Mouse (Mus musculus) forebrain, embryonic 10.5 days (tissue): ENCODE measurements at regions not wholly inside any gene's neighbourhood (a gene's known extent, or its start where the extent isn't known, plus 50 kb on each side); places are given as distances from the start of the nearest gene placed in this dataset.
"Not testable (repeated sequence)": the region's sequence is repeated elsewhere in the genome, so short reads cannot be mapped to it uniquely, and the experiment has no call there.

ENCODE experiments used
- DNase-seq: peaks from one replicate; pipeline ENCODE4 v3.0.0-alpha.2; 2017; ENCODE audit warnings: low spot score; ENCODE audit errors: extremely low spot score
- H3K27ac ChIP-seq: fragments of 300-500 bp; sonication (generic); 2 replicates; pipeline ENCODE4 v1.5.1; 2016; ENCODE audit warnings: mild to moderate bottlenecking
- H3K27me3 ChIP-seq: fragments of 300-500 bp; sonication (generic); 2 replicates; pipeline ENCODE4 v1.6.1; 2016; ENCODE audit warnings: mild to moderate bottlenecking; ENCODE audit not compliant: poor library complexity, severe bottlenecking
- H3K36me3 ChIP-seq: fragments of 300-500 bp; sonication (generic); replicated peaks from 2 replicates; pipeline ENCODE4 v1.6.1; 2016; ENCODE audit warnings: mild to moderate bottlenecking, moderate library complexity
- H3K4me1 ChIP-seq: fragments of 300-500 bp; sonication (generic); 2 replicates; pipeline ENCODE4 v1.6.1; 2016
- H3K4me3 ChIP-seq: fragments of 300-500 bp; sonication (generic); 2 replicates; pipeline ENCODE4 v1.5.1; 2016; ENCODE audit warnings: mild to moderate bottlenecking, moderate library complexity
- H3K9me3 ChIP-seq: fragments of 300-500 bp; sonication (generic); 2 replicates; pipeline ENCODE4 v1.6.1; 2016; ENCODE audit warnings: mild to moderate bottlenecking, moderate library complexity
- WGBS: fragments of 180-500 bp; shearing (Covaris S2); methylation state at CpG from one replicate; pipeline ENCODE4 v1.1.7; 2016; 5-methylcytosine and 5-hydroxymethylcytosine counted together

DNA sequence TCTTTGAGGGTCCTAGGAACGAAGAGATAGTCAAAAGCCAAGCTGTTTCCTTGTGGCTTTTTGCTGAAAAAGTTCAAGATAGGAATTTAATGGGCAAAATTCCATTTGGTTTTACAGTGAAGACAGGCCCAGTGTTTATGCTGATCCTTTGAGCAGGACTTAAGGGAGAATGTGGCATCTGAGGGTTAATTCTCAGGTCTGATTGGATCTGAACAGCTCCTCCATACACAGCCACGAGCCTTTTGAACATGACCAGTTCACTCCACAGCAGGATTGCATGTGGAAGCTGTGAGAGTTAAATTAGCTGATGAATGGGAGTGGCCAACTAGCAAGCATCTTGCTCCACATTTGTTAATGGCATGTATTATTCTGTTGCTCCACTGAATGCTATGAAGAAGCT, 979.7 kb downstream of the Bcl11a start:
- H3K36me3 ChIP-seq = no peaks in the 10 kb centered on the region
- H3K9me3 ChIP-seq = 0 out of 2 replicates have a peak, but pooled peaks cover 5% of the 10 kb centered on the region
- H3K4me1 ChIP-seq = peaks cover 26% of the 10 kb centered on the region
- no peaks in the 10 kb centered on the region for H3K27me3 ChIP-seq
- peak overlapping the region; percentile 43 for H3K4me3 ChIP-seq
- 16% methylated on average over 2 of the region's 2 CpGs for WGBS
- peak; percentile 32 for DNase-seq
- peak overlapping the region; percentile 81 for H3K27ac ChIP-seq

DNA sequence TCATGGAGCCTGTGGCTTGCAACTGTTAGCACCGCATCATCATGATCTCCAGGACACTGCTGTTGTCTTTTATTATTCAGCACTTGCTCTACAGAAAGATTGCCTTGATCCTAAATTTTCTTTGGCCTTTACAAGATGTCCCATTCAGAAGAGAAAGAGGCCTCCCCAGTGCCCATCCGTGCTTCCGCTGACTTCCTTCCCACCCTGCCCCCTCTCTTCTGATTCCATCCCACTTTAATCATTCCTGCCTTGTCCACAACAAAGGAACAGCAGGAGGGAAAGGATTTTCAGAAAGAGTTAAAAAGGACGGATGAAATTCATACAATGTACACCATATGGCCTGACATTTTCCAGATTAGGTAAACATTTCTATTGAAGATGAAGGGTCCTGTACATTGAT, 985.2 kb downstream of the Bcl11a start:
- Histone ChIP-seq H3K27me3 (no peaks in the 10 kb centered on the region), H3K27ac (peak overlapping the region; percentile 40; the same call in 1 of the 2 replicates), H3K9me3 (no peaks in the 10 kb centered on the region), H3K4me3 (no peak overlapping the region), H3K36me3 (no peaks in the 10 kb centered on the region), H3K4me1 (peaks cover 26% of the 10 kb centered on the region)
- DNase-seq = no peak
- WGBS = 26% methylated on average over 4 of the region's 4 CpGs

DNA sequence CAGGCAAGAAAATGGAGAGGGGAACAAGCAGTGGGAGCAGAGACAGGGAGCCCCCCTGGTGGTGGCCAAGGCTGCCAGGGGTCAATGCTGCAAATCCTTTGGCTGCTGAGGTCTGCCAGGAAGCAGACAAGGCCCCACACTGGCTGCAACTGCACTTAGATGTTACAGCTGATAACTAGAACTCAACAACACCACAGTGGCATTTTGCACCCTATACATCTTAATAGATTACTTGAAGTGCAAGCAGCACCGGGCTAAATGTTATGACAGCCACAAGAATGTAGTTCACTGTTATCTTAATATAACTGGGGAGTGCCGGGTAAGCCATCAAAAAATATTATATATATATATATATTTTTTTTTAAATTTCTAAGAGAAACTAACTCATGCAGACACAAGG, 986.1 kb downstream of the Bcl11a start:
- 85% methylated on average over 2 of the region's 2 CpGs for WGBS
- H3K36me3 ChIP-seq = no peaks in the 10 kb centered on the region
- H3K4me3 ChIP-seq = no peak overlapping the region
- no peaks in the 10 kb centered on the region for H3K27me3 ChIP-seq
- no peak for DNase-seq
- peaks cover 18% of the 10 kb centered on the region for H3K4me1 ChIP-seq
- H3K9me3 ChIP-seq = no peaks in the 10 kb centered on the region
- 0 out of 2 replicates have a peak overlapping the region, but pooled peaks have one; percentile 2 for H3K27ac ChIP-seq

DNA sequence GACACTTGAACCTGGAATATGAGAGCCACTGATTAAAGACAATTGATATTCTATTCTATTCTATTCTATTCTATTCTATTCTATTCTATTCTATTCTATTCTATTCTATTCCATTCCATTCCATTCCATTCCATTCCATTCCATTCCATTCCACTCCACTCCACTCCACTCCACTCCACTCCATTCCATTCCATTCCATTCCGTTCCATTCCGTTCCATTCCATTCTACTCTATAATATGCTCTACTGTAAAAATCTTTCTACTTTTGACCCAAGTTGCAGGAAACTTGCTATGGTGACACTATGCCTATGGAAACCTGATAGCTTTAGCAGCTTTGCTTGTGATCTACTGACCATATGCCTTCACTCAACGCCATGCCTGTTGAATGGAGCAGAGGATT, 1022.1 kb downstream of the Bcl11a start:
- not testable (repeated sequence) for DNase-seq, H3K27me3 ChIP-seq, H3K36me3 ChIP-seq, H3K4me1 ChIP-seq, H3K9me3 ChIP-seq, H3K4me3 ChIP-seq, H3K27ac ChIP-seq
- WGBS = 95% methylated on average over 3 of the region's 3 CpGs

DNA sequence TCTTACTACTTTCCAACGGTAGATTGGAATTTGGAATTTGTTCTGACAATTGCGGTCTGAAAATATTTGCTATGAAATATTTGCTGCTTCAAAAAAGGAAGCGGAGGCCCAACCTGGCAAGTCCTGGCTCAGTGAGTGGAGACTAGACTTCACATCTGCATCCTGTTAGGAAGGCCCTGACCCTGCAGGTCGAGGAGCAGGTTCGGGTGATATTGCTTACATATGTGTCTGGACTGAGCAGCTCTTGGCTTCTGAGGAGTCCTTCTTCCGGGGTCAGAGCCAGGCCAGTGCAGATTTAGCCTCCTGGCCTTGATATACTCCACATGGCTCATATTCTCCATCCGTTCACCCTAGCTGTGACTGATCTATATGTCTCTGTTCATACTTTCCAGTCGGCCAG, 1026.6 kb downstream of the Bcl11a start:
- Histone ChIP-seq H3K4me1 (no peaks in the 10 kb centered on the region), H3K27me3 (no peaks in the 10 kb centered on the region), H3K4me3 (no peak overlapping the region), H3K36me3 (no peaks in the 10 kb centered on the region), H3K9me3 (no peaks in the 10 kb centered on the region), H3K27ac (0 out of 2 replicates have a peak overlapping the region, but pooled peaks have one; percentile 48)
- 65% methylated on average over 8 of the region's 8 CpGs for WGBS
- peak; percentile 45 for DNase-seq

DNA sequence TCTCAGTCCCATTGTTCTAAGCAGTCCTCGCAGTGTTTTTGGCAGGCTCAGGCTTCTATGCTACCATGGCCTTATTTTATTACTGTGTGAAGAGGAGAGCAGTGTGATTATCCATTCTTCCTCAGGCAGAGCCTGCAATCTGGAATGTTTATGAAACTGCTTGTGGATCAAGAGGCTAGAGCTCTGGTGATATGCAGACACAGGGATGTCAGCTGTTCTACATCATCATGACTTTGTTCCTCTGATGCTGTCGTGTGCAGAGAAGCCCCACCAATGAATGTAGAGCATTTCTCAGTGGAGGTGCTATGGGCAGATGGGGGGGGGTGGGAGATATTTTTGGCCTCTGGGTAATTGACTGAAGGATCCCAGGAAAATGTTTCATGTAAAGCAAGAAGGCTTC, 1046.6 kb downstream of the Bcl11a start:
- Histone ChIP-seq H3K9me3 (no peaks in the 10 kb centered on the region), H3K27ac (no peak overlapping the region), H3K4me3 (no peak overlapping the region), H3K4me1 (no peaks in the 10 kb centered on the region), H3K27me3 (no peaks in the 10 kb centered on the region), H3K36me3 (no peaks in the 10 kb centered on the region)
- DNase-seq = no peak
- 70% methylated on average over 2 of the region's 2 CpGs for WGBS

DNA sequence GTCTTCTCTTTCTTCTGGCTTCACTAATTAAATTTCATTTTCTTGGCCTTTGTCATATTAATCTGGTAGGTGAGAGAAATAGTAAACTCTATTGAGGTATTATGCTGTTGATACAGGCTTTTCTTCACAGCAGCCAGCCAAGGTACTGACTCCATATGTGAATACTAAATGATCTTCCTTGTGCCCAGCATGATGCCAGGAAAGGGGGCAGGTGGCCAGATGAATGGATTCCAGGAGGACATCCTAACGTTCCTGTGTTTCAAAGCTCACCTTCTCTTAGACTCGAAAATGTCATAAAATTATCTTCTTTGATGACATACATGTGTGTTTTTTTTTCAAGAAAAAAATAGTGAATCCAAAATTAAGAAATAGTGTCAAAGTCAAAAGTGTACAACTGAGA, 1064.4 kb downstream of the Bcl11a start:
- H3K4me3 ChIP-seq = no peak overlapping the region
- H3K36me3 ChIP-seq = no peaks in the 10 kb centered on the region
- no peak for DNase-seq
- WGBS = 76% methylated on average over 2 of the region's 2 CpGs
- no peaks in the 10 kb centered on the region for H3K27me3 ChIP-seq
- H3K27ac ChIP-seq = no peak overlapping the region
- H3K4me1 ChIP-seq = no peaks in the 10 kb centered on the region
- H3K9me3 ChIP-seq = no peaks in the 10 kb centered on the region

DNA sequence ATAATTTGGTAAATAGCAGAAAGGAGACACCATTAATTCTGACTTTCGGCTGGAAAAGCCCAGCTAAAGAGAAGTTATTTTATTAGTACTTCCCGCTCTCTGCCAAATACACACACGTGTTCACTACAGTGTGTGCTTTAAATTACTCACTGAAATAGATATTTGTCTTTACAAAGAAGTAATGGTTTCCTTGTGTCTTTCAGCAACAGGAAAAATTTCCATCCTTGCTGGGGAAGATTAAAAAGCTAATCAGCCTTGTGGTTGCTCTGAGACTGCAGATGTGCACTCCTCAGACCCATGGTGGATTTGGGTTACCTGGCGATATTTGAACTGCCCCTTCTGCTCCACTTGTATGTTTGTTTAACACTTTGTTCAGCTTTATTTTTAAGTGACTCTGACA, 1065.0 kb downstream of the Bcl11a start:
- no peaks in the 10 kb centered on the region for H3K4me1 ChIP-seq
- H3K9me3 ChIP-seq = no peaks in the 10 kb centered on the region
- WGBS = 82% methylated on average over 4 of the region's 4 CpGs
- H3K27ac ChIP-seq = no peak overlapping the region
- DNase-seq = no peak
- H3K4me3 ChIP-seq = no peak overlapping the region
- H3K27me3 ChIP-seq = no peaks in the 10 kb centered on the region
- H3K36me3 ChIP-seq = no peaks in the 10 kb centered on the region

DNA sequence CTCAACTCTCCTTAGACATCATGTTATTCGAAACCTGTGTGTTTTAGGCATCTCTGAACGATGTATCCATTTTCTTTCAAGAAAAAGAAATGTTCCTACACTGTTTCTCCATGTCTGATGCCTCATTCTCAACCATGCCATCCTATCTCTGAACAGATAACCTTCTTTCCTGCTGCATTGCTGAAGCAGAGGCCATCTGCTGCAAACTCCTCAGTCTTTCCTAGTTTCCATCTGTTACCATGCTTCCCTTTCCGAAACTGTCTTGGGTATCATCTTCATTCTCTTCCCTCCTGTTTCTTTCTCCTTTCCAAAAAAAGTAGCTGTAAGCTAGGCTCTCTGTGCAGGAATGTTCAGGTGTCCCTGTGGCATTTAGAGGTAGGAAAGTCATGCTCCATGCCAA, 1063.3 kb downstream of the 5730522E02Rik start:
- H3K4me1 ChIP-seq = no peaks in the 10 kb centered on the region

DNA sequence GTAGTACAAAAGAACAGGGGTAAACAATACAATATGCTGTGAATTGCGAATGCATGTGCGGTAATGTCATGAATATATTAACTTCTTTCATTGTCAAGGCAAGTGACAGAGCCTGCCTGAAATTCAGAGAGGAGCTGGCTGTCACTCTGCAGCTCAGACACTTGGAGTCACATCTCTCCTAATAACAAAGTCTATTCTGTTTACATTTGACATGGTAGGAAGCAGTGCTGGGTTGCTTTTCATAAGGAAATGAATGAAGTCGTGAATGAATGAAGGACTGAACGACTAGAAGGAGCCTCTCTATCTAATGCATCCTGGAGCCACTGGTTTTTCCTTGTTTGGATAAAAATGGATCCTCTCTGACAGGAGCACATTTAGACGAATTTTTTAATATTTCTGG, 1053.9 kb downstream of the 5730522E02Rik start:
- no peaks in the 10 kb centered on the region for H3K36me3 ChIP-seq
- peaks cover 17% of the 10 kb centered on the region for H3K4me1 ChIP-seq
- no peaks in the 10 kb centered on the region for H3K9me3 ChIP-seq
- 28% methylated on average over 5 of the region's 5 CpGs for WGBS
- no peak overlapping the region for H3K27ac ChIP-seq
- DNase-seq = no peak
- H3K27me3 ChIP-seq = 0 out of 2 replicates have a peak, but pooled peaks cover 5% of the 10 kb centered on the region
- H3K4me3 ChIP-seq = peak overlapping the region; percentile 31; the same call in 1 of the 2 replicates

More for the DNA sequence above, 1063.3 kb downstream of the 5730522E02Rik start:
- H3K4me3 ChIP-seq = no peak overlapping the region
- 88% methylated on average over 3 of the region's 3 CpGs for WGBS
- H3K27ac ChIP-seq = no peak overlapping the region
- DNase-seq = no peak
- no peaks in the 10 kb centered on the region for H3K27me3 ChIP-seq
- no peaks in the 10 kb centered on the region for H3K9me3 ChIP-seq
- no peaks in the 10 kb centered on the region for H3K36me3 ChIP-seq

DNA sequence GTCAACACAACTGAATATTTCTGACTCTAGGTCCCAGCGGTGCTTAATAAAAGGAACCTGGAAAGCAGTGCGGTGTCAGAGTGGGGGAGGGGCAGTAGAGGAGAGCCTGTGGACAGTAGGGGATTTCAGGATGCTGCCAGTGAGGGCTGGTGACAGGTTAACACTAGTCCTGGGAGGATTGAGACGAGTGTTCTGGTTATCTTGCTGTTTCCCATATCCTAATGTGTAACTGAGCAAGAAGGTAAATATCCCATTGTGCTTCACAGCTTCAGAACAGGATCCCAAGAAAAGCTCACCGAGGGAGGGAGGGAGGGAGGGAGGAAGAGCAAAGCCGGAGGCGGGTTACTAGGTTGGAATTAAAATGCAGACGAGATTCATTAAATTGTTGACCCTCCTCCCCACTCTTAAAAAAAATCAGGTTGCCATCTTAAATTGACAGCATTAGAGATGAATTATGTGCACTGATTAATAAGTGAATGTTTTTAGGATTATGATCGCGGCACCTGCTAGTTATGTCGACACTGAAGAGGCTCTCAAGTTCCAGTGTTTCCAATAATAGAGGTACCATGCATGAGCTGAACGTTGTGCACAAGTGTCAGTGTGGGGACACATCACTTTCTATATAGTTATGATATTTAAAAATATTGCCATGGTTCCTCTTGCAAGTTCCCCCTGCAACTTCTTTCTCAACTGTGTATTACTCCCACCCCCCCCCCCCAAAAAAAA, 1053.3 kb downstream of the 5730522E02Rik start:
- WGBS = 20% methylated on average over 11 of the region's 11 CpGs
- Histone ChIP-seq H3K9me3 (no peaks in the 10 kb centered on the region), H3K4me3 (peak overlapping the region; percentile 31), H3K27ac (no peak overlapping the region), H3K27me3 (0 out of 2 replicates have a peak, but pooled peaks cover 5% of the 10 kb centered on the region), H3K36me3 (no peaks in the 10 kb centered on the region), H3K4me1 (peaks cover 17% of the 10 kb centered on the region)
- DNase-seq = no peak

DNA sequence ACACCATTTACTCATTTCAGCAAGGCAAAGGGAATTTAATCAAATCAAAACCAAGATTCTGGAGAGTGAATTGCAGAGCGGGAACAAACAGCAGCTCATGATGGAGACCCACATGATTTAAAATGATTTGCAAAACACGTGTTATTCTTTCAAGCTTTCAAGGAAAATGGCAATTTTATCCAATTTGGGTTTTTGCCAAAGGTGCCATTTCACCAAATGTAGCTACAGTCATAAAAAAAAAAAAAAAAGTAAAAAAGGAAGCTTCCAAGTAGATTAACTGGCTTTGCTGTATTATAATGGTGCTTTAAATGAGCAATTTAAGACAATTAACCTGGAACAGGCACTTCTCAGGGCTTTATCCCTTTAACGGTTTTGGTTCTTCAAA, 1052.7 kb downstream of the 5730522E02Rik start:
- Histone ChIP-seq H3K27ac (no peak overlapping the region), H3K4me3 (no peak overlapping the region), H3K4me1 (peaks cover 17% of the 10 kb centered on the region), H3K9me3 (no peaks in the 10 kb centered on the region), H3K36me3 (no peaks in the 10 kb centered on the region), H3K27me3 (0 out of 2 replicates have a peak, but pooled peaks cover 5% of the 10 kb centered on the region)
- WGBS = 57% methylated on average over 3 of the region's 3 CpGs
- DNase-seq = no peak

DNA sequence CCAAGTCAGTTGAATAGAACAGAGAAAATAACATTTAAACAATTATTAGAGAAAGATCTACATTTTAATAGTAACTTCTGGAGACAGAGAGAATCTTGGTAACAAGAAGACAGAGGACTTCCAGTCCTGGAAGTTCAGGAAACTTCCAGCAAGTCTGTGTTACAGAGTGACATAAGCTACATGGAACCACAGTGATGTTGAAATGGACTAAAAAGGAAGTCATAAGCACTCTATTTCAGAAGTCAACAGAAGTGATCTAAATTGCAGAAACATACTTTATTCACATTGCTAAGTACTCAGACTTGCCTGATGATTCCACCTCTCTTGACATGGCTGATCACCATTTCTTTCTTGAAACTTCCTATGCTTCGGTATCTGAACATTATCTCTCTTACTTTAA, 1051.7 kb downstream of the 5730522E02Rik start:
- no peaks in the 10 kb centered on the region for H3K36me3 ChIP-seq
- H3K9me3 ChIP-seq = no peaks in the 10 kb centered on the region
- H3K4me3 ChIP-seq = no peak overlapping the region
- no peak for DNase-seq
- 0 out of 2 replicates have a peak, but pooled peaks cover 5% of the 10 kb centered on the region for H3K27me3 ChIP-seq
- no peak overlapping the region for H3K27ac ChIP-seq
- 98% methylated on average over 1 of the region's 1 CpGs for WGBS
- peaks cover 17% of the 10 kb centered on the region for H3K4me1 ChIP-seq
